Mouse (Mus musculus): ENCODE measurements at regions not wholly inside any gene's neighbourhood (a gene's known extent, or its start where the extent isn't known, plus 50 kb on each side); places are given as distances from the start of the nearest gene placed in this dataset.
A peak's percentile ranks its signal among the peaks of the same experiment; 100 is the strongest.

DNA sequence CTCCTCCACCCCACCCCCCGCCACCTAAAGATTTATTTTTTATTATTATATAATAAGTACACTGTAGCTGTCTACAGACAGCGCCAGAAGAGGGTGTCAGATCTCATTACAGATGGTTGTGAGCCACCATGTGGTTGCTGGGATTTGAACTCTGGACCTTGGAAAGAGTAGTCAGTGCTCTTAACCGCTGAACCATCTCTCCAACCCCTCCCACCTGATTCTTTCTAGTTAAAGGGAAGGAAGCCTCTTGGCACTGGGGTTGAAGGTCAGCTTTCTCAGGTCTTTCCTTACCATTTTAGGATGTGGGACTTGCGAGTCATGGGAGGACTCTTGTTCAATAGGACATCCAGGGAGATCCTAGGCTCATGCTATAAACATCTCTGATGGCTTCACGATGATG, 54.7 kb downstream of the Hes1 start:
- WGBS: 95% methylated on average over 5 of the region's 5 CpGs
- Histone ChIP-seq H3K27me3 (ENCODE audit: low read depth, poor library complexity, severe bottlenecking) (peaks cover 39% of the 10 kb centered on the region), H3K36me3 (no peaks in the 10 kb centered on the region), H3K4me3 (no peak overlapping the region), H3K4me1 (peaks cover 66% of the 10 kb centered on the region), H3K27ac (no peak overlapping the region), H3K9me3 (replicated peaks) (no peaks in the 10 kb centered on the region)
- no peak for DNase-seq (ENCODE audit: low spot score)

DNA sequence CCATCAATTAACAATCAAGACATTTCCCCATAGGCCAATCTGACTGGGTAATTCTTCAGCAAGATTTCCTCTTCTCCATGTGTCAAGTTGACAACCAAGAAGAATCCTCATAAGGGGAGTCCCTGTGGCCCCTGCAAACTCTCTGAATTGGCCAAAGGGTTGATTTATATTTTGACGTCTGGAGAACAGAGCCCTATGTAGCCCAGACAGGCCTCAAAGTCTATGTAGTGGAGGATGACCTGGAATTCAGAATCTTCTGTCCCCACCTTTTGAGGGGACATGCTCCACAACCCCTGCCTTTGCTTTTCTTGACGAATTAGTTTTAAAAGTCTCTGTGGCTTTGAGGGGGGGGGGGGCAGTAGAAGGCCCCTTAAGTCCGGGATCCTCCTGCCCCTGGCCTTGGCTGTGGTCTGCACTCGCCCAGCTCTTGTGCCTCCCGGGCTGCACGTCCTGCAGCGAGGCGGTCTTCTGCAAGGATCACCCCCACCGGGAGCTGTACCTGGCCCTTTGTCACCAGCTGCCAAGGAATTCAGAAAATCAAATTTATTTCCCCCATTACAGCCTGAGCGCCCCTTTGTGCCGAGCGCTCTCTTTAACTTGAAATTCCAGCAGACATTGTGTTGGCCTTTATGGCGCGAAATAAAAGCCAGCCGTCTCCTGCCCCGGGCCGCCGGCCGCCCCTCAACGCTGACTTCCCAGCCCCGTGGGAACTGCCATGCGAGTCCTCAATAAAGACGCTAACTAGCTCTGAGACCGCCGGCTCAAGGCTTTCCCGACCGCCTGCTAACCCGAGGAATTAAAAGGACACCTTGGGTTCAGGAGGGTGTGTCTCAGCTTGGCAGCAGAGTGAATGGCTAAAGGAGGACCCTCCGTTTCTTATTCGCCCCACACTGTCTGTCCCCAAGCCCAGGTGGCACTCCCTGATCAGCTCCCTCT, 56.4 kb downstream of the Hes1 start:
- 3% methylated on average over 30 of the region's 30 CpGs for WGBS
- peak overlapping the region; percentile 86 for H3K27ac ChIP-seq
- peak; percentile 74 for DNase-seq (ENCODE audit: low spot score)
- H3K4me1 ChIP-seq: peaks cover 49% of the 10 kb centered on the region
- peaks cover 44% of the 10 kb centered on the region for H3K27me3 ChIP-seq (ENCODE audit: low read depth, poor library complexity, severe bottlenecking)
- peak overlapping the region; percentile 34 for H3K4me3 ChIP-seq
- H3K9me3 ChIP-seq (replicated peaks): no peaks in the 10 kb centered on the region
- no peaks in the 10 kb centered on the region for H3K36me3 ChIP-seq

DNA sequence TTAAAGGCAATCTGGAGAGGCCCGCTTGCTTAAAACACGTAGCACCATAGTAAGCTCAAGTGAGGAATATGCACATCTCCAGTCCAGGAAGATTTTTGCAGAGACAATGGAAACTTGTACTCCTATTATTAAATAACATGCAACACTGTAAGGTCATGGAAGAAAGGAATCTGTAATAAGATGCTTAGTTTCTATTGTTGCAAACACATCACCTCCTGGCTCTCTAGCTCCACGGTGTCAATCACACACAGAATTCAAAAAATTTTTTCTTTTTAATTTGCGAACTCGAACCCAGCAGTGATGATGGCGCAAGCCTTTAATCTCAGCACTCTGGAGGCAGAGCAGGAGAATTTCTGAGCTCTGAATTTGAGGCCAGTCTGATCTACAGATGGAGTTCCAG, 57.4 kb downstream of the Hes1 start:
- peaks cover 44% of the 10 kb centered on the region for H3K27me3 ChIP-seq (ENCODE audit: low read depth, poor library complexity, severe bottlenecking)
- peaks cover 39% of the 10 kb centered on the region for H3K4me1 ChIP-seq

DNA sequence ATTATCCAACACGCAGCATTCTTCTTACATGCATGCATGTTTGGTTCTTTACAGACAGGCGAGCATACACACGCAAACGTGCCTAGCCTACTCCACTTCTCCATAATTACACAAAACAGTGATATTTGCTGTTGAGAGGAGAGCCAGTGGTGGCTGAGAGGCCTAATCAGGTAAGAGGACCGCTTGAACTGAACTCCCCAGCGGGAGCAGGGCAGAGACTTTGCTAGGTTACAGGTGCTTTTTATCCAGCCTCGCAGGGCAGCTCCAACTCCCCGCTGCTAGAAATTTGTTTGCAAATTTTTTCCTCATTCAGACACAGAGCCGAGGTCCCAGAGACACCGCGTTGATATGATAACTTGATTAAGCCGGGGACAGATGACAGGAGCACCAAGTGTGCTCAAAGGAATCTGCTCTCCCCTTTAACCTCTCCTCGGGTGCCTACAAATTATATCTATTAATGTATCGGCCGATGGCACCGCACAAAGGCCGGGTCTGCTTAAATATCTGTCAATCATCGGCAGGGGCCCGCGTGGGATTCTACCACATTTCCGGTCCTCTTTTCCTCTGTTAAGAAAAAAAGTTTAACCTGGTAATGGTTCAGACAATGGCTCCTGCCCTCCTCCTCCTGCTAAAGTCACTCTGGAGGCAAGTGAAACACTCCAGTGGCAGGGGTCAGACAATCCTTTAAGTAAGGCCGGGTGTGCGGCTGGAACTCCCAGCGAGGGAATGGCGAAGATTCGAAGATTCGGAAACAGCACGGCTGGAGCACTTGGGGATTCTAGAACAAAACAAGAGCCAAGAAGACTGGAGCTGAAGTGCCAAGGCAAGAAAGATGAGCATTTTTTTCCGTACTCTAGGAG, 58.3 kb downstream of the Hes1 start:
- Histone ChIP-seq H3K4me1 (peaks cover 32% of the 10 kb centered on the region), H3K9me3 (replicated peaks) (no peaks in the 10 kb centered on the region), H3K27me3 (ENCODE audit: low read depth, poor library complexity, severe bottlenecking) (peaks cover 44% of the 10 kb centered on the region), H3K27ac (0 out of 2 replicates have a peak overlapping the region, but pooled peaks have one; percentile 17), H3K4me3 (0 out of 2 replicates have a peak overlapping the region, but pooled peaks have one; percentile 1), H3K36me3 (no peaks in the 10 kb centered on the region)
- DNase-seq (ENCODE audit: low spot score): peak; percentile 48
- WGBS: 18% methylated on average over 29 of the region's 29 CpGs

More for the DNA sequence above, 57.4 kb downstream of the Hes1 start:
- WGBS: 71% methylated on average over 6 of the region's 6 CpGs
- Histone ChIP-seq H3K36me3 (no peaks in the 10 kb centered on the region), H3K4me3 (no peak overlapping the region), H3K27ac (no peak overlapping the region), H3K9me3 (replicated peaks) (no peaks in the 10 kb centered on the region)
- no peak for DNase-seq (ENCODE audit: low spot score)

DNA sequence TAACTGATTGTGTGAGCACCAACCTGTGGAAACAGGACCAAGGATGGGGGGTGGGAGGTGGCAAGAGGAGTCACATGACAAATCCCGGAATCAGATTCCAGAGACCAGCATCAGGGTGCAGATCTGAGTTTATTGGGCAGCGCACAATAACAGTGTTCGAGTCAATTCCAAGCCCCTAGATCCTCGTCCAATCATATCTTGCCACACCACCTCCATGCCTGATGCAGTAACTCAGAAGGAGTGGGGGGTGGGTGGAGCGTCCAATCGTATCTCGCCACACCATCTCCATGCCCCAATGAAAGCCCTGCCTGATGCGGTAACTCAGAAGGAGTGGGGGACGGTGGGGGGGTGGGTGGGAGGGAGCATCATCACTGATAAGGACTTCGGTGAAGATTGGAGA, 62.8 kb downstream of the Hes1 start:
- Histone ChIP-seq H3K27me3 (ENCODE audit: low read depth, poor library complexity, severe bottlenecking) (peaks cover 24% of the 10 kb centered on the region), H3K4me1 (peaks cover 35% of the 10 kb centered on the region), H3K9me3 (replicated peaks) (no peaks in the 10 kb centered on the region), H3K4me3 (no peak overlapping the region), H3K36me3 (no peaks in the 10 kb centered on the region), H3K27ac (no peak overlapping the region)
- WGBS: 94% methylated on average over 10 of the region's 10 CpGs
- DNase-seq (ENCODE audit: low spot score): no peak

DNA sequence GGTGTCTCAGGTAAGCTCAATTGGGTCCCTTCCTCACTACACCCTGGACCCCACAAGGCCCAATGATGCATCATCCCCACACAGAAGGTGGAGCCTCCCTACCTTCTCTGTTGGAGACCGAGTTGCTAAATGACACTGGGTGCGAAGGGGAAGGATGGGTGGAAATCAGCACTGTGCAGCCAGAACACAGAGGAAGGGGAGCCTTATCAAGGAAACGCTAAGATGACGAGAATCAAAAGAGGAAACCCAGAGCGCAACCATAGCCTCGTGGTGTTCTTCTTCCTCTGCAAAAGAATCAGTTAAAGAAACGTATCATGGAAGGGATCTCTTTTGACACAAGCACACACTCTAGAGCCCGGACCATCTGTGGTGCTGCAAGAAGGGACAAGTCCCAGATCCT, 64.6 kb downstream of the Hes1 start:
- no peak overlapping the region for H3K4me3 ChIP-seq
- peaks cover 16% of the 10 kb centered on the region for H3K27me3 ChIP-seq (ENCODE audit: low read depth, poor library complexity, severe bottlenecking)
- 86% methylated on average over 8 of the region's 8 CpGs for WGBS
- no peaks in the 10 kb centered on the region for H3K9me3 ChIP-seq (replicated peaks)
- H3K36me3 ChIP-seq: no peaks in the 10 kb centered on the region
- peaks cover 23% of the 10 kb centered on the region for H3K4me1 ChIP-seq
- no peak for DNase-seq (ENCODE audit: low spot score)
- no peak overlapping the region for H3K27ac ChIP-seq

DNA sequence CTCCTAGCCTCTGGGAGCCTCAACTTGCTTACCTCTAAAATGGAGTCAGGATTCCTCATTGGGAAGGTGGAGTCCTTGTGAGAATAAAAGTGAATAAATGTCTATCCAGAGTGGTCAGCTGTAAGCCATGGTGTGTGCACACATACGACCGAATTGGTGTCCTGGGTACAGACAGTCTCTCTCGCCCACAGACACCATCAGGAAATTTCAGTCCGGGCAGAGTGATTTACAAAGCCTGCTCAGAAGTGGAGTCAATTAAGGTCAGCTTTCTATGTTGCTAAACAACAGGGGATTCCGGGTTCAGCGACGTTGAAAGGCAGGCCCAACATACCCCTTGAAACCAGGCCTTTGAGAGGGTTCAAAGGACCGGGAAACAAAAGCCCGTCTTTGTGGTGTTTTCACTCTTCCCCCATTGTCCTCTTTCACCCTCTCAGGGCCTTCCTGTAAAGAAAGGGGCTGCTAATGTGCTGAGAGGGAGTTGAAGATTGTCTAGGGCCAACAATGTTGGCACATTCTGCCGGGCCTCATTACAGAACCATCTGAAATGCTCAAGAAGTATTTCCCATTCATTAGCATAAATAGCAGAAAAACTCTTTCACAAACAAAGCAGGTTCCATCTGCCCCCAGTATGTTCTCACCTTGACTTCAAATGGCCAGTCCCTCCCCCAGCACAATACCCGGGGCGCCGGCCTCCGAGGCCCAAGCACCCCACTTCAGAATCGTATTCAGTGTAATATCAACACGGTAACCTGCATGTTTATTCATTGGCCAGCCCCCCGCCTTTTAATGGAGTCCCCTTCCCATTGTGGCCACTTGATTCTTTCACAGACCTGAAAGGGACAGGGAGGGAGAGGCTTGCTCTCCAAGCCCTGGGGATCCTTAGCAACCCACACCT, 65.3 kb downstream of the Hes1 start:
- H3K27me3 ChIP-seq (ENCODE audit: low read depth, poor library complexity, severe bottlenecking): peaks cover 14% of the 10 kb centered on the region

DNA sequence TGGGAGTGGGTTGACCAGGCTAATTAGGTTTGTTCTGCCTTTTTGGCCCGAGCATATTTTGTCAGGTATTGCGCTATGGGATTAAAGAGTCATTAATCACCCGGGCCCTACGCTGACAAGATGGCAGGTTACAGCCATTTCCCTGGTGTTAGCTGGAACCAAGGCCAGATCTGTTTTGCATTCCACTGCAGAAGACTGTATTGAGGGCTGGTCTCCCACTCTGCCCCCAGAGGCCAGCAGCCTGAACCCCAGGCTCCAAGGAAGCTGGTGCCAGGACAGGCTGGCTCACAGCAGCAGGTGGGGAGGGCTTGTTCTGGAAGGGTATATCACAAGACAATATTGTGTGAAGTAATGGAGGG, 65.9 kb downstream of the Hes1 start:
- Histone ChIP-seq H3K36me3 (no peaks in the 10 kb centered on the region), H3K4me1 (peaks cover 29% of the 10 kb centered on the region), H3K27ac (0 out of 2 replicates have a peak overlapping the region, but pooled peaks have one; percentile 14), H3K4me3 (no peak overlapping the region), H3K9me3 (replicated peaks) (no peaks in the 10 kb centered on the region), H3K27me3 (ENCODE audit: low read depth, poor library complexity, severe bottlenecking) (peaks cover 10% of the 10 kb centered on the region)
- no peak for DNase-seq (ENCODE audit: low spot score)
- WGBS: 54% methylated on average over 4 of the region's 4 CpGs

More for the DNA sequence above, 65.3 kb downstream of the Hes1 start:
- WGBS: 47% methylated on average over 17 of the region's 17 CpGs
- no peaks in the 10 kb centered on the region for H3K9me3 ChIP-seq (replicated peaks)
- 0 out of 2 replicates have a peak overlapping the region, but pooled peaks have one; percentile 14 for H3K27ac ChIP-seq
- no peak overlapping the region for H3K4me3 ChIP-seq
- no peaks in the 10 kb centered on the region for H3K36me3 ChIP-seq
- H3K4me1 ChIP-seq: peaks cover 27% of the 10 kb centered on the region
- DNase-seq (ENCODE audit: low spot score): peak; percentile 30

DNA sequence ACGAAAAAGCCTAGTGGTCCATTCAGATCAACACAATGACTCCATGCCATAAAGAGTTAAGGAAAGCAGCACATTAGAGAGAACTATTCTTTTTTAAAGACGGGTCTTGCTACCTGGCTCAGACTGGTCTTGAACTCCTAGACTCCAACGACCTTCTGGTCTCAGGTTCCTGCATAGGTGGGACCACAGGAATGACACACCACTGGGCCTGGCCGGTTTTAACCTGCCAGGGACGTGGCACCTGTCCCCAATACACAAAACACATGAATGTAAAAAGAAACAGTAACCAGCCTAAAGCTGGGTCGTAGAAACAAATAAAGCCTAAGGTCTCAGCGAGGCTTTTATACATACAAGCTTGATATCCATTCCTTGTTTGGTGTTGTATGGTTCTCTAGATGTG, 67.9 kb downstream of the Hes1 start:
- peaks cover 10% of the 10 kb centered on the region for H3K27me3 ChIP-seq (ENCODE audit: low read depth, poor library complexity, severe bottlenecking)
- H3K27ac ChIP-seq: no peak overlapping the region
- WGBS: 77% methylated on average over 7 of the region's 7 CpGs
- no peak overlapping the region for H3K4me3 ChIP-seq
- peaks cover 29% of the 10 kb centered on the region for H3K4me1 ChIP-seq
- no peak for DNase-seq (ENCODE audit: low spot score)
- H3K36me3 ChIP-seq: no peaks in the 10 kb centered on the region
- H3K9me3 ChIP-seq (replicated peaks): no peaks in the 10 kb centered on the region

DNA sequence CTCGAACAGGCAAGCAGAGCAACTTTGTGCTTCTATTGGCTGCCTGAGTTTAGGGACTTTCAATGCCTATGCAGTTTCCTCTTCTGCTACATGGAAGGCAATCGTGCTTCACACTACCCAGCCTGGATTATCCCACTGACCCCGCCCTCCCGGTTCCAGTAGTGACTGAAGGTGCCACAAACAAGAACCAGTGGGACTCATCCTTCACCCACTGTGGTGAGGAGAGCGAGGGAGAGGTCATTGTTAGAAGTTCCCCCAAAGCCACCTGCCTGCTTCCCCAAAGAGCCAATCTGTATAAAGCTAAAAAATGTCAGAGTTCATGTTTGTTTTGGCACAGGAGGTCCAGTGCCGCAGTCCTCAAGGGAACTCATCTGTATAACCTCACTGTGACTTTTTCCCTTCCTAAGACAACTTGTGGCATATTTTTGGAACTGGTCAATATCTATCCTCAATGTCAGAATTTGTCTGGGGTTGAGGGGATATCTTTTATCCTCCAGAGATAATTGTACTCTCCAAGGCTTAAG, 70.5 kb downstream of the Hes1 start:
- Histone ChIP-seq H3K36me3 (no peaks in the 10 kb centered on the region), H3K27me3 (ENCODE audit: low read depth, poor library complexity, severe bottlenecking) (peaks cover 10% of the 10 kb centered on the region), H3K4me3 (no peak overlapping the region), H3K27ac (no peak overlapping the region), H3K9me3 (replicated peaks) (no peaks in the 10 kb centered on the region), H3K4me1 (peaks cover 22% of the 10 kb centered on the region)
- 54% methylated on average over 6 of the region's 6 CpGs for WGBS
- no peak for DNase-seq (ENCODE audit: low spot score)

DNA sequence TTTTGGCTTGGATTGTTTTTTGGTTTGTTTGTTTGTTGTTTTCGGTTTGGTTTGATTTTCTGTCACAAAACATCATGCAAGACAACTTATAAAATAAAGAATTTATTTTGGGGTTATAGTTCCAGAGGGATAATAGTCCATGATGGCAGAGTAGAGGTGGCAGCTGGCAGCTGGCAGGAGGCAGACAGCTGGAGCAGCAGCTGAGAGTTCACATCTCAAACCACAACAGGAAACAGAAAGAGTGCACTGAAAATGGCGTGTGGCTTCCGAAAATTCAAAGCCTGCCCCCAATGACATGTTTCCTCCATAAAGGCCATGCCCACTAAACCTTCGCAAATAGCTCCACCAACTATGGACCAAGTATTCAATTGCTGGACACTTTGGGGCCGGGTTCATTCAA, 72.7 kb downstream of the Hes1 start:
- 91% methylated on average over 5 of the region's 5 CpGs for whole genome bisulfite sequencing
- H3K9me3 ChIP-seq (replicated peaks): no peaks in the 10 kb centered on the region

DNA sequence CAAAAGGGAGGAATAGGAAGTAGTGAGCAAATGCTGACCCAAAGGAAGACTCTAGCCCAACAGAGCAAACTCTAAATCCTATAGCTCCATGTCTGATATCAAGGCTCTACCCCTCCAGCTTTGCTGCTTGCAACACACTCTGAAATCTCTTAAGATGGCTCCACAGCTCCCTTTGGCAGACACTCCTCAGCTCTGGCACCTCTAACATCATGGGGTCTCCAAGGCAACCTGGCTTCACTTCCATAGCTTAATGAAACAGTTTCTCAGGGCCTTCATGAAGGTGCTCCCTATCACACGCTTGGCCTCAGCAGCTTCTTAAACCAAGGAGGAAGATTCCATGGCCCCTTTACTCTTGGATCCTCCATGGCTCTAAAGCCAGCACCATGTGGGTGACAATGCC, 73.6 kb downstream of the Hes1 start:
- H3K9me3 ChIP-seq (replicated peaks): no peaks in the 10 kb centered on the region
- no peak for DNase-seq (ENCODE audit: low spot score)
- H3K27ac ChIP-seq: no peak overlapping the region
- no peaks in the 10 kb centered on the region for H3K36me3 ChIP-seq
- peaks cover 19% of the 10 kb centered on the region for H3K4me1 ChIP-seq
- H3K4me3 ChIP-seq: no peak overlapping the region
- 98% methylated on average over 1 of the region's 1 CpGs for WGBS
- peaks cover 4% of the 10 kb centered on the region for H3K27me3 ChIP-seq (ENCODE audit: low read depth, poor library complexity, severe bottlenecking)

More for the DNA sequence above, 72.7 kb downstream of the Hes1 start:
- Histone ChIP-seq H3K36me3 (no peaks in the 10 kb centered on the region), H3K27me3 (ENCODE audit: low read depth, poor library complexity, severe bottlenecking) (peaks cover 10% of the 10 kb centered on the region), H3K4me1 (peaks cover 9% of the 10 kb centered on the region), H3K27ac (no peak overlapping the region), H3K4me3 (no peak overlapping the region)
- DNase-seq (ENCODE audit: low spot score): no peak

Measured in limb, embryonic 10.5 days (tissue).